Mouse (Mus musculus) natural killer cell, adult 2 months (primary cell): ENCODE measurements around the gene Dpysl4.
A peak's percentile ranks its signal among the peaks of the same experiment; 100 is the strongest.

Experiments used
- DNase-seq, 2 experiments: peaks; one replicate each; pipeline ENCODE4 v3.0.0; 2022; ENCODE audit warnings: low spot score in 2 of 2

Dpysl4 gene

DNA sequence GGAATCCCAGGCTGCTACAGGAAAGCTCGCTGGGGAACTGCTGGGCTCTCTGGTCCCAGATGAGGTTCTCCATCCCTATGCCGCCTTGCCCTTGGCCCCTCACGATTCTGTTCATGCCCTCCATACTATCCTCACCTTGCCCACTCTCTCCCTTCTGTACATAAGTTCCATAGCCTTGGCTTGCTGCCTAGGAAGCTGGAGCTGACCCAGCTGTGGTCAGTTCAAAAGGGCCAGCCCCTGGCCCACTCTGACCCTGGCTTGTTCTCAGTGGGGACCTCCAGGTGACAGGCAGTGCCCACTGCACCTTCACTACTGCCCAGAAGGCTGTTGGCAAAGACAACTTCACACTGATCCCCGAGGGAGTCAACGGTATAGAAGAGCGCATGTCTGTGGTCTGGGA, 10.6 kb downstream of the Dpysl4 start:
- no peak for DNase-seq

DNA sequence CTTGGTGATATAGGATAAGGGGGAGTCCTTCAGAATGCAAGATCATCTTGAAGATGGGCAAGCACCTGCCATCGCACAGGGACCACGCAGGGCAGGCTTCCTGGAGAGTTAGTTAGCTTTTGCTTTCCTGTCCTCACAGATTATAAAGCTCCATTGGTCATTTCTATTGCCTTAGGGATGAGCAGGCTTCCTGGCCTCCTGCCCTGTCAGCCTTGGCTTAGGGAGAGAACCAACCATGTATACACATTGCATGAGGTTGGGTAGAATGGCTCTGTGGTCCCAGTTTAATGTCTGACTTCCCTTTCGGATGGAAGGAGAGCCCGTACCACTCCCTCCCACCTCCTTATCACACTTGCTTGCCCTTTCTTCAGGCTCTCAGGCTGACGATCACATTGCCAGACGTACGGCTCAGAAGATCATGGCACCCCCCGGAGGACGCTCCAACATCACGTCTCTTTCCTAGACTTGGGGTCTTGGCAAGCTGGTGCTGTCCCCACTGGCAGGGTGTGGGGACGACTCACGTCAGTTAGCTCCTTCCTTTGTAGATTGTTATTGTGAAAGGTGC, 14.8 kb downstream of the Dpysl4 start:
- no peak for DNase-seq

DNA sequence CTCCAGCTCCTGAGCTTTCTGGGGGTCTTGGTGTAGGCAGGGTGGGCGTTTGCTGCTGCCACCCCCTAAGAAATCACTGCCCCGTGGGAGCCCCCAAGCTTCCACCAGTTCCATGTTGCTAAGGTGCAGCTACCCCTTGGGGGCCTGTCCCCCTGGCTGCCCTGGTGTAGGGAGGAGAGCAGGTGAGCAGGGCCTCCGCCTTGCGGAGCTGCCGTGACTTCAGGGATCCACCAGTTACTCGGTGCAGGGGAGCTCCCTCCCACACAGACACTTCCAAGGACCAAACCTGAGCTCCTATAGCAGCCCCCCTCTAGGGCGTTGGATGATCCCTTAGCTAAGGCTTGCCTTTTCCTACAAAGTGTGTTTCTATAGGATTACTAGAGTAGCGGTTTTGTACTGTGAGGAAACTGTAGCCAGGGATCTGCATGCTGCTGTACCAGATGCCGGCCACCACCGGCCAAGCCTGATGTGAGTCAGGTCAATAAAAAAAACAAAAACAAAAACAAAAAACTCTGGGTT, 15.5 kb downstream of the Dpysl4 start:
- DNase-seq = no peak

DNA sequence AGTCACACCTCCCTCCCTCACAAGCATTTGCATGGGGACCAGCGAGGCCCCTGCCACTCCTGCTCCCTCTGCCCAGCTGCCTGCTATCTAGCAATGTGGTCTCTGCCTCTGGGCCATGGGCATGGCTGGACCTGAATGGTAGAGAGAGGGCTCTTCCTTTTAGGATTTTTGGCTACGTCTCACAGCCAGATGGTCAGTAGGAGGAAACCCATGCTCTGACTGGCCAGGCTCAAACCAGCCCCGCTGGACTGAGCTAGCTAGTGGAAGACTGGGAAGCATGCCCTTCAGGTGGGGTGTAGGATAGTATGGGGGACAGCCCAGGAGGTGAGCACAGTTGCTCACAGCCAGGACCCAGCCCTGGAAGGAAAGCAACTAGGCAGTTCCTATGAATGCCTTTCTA, 16.0 kb downstream of the Dpysl4 start:
- DNase-seq = no peak

DNA sequence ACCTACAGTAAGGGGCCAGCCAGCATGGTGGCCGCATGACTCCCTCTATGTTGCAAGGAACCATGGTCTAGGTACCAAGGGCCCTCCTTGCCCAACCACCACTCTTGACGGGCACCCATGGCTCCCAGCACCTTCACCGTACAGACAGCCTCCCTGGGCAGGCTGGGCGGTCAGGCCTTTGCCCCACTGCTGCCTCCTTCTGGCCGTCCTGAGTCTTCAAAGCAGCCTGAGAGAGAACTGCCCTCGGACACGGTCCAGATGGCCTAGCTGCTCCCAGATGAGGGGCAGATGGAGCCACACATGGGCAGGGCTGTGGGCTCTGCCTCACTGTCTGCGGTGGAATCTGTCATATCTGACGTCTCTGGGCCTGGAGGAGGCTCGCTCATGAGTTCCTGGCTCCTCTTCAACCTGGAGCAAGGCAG, 18.2 kb downstream of the Dpysl4 start:
- no peak for DNase-seq

DNA sequence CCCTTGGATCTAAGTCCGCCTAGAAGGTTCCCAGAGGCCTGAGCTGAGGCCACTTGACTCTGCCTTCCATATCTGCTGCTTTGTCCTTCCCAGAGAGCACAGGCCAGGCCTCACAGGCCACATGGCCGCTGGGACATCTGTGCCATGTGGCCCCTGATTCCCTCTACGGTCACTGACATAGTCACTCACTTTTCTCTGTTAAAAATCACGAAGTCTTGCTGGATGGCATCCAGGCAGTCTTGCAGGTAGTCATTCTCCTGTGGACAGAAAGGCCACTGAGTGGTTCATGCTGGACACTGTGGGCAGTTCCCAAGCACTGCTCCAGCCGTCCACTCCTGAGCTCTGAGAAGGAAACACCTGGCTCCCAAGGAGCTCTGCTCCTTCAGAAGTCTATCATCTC, 19.3 kb downstream of the Dpysl4 start:
- no peak for DNase-seq

DNA sequence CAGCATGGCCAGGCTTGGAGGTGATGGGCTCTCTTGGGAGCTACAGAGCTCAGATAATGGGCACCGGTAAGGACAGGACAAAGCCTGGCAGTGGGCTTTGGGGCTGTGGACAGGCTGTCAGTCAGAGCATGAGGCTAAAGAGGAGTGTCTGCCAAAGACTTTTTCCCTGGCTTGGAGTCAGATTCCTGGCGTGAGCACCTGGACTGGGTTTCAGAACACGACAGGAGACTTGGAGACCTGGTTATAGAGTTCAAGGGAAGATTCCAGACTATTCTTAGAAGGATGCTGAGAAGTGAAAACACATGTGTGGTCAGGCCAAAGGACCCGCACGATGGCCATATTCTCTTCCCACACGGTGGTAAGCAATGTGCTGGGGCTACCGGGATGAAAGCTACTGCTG, 19.9 kb downstream of the Dpysl4 start:
- no peak for DNase-seq

DNA sequence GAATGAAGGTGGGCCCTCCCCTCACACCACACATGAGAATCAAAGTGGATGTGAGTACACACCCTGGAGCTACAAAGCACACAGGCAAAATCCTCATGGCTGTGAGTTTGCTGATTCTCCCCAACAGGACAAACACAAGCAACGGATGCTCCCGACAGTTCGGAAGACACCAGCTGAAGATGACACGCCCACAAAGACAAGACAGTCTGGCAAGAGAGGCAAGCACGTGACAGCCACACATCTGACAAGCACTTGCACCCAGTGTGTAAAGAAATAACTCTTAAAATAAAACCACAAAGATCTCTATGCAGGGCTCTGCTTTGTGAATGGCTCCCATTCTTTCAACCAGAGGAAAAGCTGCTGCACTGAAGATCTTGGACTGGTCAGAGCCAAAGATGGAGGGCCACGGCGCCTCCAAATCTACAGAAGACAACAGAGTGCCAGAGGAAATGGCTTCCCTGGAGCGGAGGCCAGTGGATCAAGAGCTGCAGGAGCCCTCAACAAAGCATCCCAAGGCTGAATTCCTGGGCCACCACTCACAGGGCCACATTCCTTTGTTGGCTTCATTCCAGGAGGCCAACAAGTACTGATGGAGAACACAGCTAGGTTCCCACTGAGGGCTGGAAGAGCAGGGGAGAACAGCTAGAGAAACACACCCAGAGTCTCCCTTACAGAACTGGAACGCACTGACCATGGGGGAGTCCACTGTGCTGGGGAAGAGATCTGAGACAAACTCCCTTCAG, 22.3 kb downstream of the Dpysl4 start:
- DNase-seq = no peak

DNA sequence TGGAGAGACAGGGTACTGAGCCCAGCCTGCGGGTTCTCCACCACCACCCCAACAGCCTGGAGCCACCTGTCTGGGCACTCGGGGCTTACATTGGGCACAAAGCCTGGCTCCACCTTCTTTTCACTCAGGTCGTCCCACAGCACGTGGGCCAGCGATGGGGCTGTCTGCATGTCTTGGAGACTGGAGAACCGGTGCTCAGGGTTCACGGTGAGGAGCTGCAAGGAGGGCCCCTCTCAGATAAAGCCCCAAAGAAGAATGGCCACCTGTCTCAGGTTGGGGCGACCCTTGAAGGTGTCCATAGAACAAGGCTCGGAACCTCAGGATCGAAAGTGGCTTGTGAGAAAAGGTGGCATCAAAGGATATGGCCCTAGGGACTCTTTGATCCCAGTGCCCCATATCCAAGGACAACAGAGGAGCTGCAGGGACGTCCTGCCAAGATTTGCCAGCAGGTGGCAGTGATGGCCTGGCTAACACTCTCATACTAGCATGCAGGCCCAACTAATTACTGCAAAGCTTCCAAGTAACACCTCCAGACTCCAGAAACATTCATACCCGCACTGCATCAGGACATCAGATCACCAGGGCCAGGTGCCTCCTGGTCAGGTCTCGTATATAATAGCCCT, 33.5 kb downstream of the Dpysl4 start:
- DNase-seq = peak; percentile 53 to 58

DNA sequence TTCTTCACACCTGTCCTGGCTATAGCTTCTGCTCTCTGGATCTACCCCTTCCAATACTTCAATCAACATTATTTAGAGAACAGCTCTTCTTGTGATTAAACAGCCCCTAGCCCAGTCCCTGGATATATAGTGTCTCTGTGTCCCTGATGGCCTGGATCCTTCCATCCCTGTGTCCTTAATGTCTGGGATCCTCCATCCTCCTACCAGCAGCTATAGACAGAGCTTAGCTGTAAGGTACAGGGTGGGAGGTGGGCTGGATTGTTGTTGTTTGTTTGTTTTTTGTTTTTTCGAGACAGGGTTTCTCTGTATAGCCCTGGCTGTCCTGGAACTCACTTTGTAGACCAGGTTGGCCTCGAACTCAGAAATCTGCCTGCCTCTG, 34.0 kb downstream of the Dpysl4 start:
- no peak for DNase-seq

DNA sequence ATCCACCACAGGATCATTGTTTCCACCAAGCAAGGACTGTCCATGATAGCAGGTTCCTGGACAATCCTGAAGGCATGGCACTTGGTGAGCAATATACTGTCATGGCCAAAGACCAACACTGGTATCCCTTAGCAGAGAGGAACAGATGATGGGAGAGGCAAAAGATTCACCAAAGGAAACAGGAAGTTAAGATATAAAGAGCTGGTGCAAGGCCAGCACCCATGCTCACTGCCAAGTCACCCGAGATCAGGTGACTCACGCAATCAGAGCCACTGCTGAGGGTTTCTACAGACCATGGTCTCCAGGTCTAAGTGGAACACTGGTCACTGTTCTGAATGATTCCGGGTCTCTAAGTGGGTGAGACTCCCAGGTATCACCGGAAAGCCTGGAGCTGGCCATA, 40.1 kb downstream of the Dpysl4 start:
- no peak for DNase-seq

DNA sequence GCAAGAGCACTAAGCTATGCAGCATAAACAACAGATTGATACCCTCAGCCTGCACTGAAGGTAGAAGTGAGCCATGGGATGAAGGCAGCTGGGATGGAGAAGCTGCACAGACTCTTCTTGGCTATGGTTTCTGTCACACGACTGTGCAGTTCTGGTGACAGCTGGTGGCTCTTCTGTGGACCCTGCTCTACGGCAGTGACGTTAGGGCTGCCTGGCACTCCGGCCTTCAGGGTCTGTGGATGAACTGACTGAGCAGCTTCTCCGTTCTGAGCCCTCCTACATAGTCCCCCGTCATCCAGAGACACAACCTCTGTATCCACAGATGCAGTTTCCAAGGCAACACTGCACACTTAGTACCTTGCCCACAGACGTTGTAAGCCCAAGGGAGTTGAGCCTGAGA, 40.7 kb downstream of the Dpysl4 start:
- DNase-seq = no peak

DNA sequence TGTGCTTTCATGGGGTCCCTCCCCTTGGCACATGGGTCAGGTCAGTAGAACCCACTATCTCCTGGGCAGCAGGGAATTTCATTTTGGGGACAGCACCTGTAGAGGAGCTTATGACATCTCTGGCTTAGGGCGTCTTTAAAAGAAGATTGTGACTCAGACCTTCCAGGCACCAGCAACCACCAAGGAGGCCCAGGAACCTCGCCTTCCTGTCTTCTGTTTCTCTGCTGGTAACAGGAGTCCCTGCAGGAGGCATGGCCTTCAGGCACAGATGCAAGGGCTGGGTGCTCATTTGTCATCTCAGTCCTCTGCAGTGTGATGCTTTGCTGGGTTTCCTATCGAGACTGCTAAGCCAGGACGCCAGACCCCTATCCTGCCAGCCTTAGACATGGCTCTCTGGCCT, 43.2 kb downstream of the Dpysl4 start:
- DNase-seq = no peak

DNA sequence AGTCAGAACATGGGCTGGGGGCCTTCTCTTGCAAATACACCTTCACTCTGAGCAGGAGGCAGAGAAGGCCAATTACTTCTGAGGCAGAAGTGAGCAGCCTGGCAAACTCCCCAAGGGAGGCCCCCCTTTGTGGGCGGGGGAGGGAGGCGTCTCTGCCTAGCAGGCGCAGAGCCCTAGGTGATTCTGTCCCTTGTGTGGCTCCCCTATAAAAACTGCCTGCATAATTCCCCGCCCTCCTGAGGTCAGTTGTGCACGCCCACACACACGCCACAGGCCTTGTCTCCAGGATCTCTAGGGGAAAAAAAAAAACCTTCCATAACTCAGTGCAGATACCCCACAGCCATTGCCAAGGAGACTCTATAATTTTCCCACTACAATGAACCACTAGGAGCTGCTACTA, 44.6 kb downstream of the Dpysl4 start:
- DNase-seq = no peak

DNA sequence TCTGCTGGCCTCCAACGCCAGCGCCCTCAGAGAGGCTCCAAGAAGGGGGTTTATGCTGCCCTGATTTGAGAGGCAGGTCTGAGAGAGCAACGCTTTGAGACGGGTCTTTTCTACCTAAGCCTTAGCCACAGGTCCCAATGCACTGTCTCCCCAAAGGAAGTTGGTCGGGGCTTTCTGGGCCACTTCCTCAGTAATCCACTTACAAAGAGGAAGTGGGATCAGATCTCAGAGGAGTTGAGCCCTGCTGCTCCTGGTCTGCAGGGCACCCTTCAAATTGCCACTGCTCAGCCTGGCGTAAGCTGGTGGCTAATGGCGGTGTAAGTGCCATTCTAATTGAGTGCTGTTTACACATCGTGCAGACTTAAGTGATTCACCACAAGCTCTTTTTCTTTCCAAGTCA, 45.7 kb downstream of the Dpysl4 start:
- no peak for DNase-seq

DNA sequence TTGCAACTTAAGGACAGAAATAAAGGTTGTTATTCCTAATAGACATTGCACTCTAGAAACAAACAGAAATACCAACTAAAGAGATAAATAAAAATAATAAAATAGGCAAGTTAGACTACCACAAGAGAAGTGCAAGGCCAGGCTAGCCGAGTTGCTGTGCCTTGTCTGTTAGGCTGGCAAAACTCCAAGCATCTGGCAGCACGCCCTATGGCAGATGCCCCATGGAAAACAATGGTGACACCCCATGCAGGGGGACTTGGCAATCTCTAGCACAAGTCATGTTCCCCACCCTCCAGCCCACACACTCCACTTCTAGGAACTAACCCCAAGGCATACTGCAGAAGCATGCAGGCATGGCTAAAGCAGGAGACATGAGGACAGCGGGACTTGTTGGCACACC, 47.6 kb downstream of the Dpysl4 start:
- DNase-seq = no peak

DNA sequence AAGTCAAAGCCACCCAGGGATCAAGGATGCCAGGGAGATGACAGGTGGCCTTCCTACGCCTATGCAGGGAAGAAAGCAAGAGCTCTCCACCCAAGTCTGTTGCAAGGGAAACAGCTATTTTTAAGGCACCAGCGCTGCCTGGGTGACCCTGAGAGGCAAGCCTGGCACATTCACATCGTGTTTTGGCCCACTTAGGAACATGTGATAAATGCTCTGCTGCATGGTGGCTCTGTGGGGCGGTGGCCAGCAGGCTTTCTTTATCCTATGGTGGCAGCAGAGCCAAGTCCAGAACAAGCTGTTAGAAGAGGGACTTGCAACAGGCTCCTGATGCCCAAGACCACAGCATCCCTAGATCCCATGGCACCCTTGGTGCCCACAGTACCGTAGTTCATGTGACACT, 49.4 kb downstream of the Dpysl4 start:
- DNase-seq = no peak

DNA sequence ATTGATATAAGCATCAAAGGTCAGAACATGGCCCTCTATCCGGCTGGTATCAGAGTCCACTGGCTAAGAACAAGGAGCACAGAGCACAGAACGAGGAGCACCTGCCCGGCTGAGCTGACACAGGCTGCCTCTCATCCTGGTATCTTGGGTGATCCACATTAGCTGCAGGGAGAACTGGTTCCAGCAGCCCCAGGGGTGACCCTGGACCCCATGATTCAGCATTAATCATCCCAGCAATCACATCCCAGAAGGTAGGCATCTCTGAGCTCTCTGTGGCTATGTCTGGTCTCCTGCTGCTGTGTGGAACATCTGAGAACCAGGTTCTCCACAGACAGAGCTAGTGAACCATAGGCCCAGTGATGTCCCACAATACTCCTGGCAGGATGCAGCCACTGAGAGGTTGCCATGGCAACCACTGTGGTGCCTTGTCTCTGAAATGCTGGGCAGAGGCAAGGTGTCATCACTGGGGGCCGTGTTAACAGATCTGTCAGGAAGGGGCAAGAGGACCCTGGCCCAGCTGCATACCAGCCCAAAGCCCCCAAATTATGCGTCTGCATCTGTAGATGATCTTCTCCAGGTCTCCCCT, 51.2 kb downstream of the Dpysl4 start:
- DNase-seq = no peak

DNA sequence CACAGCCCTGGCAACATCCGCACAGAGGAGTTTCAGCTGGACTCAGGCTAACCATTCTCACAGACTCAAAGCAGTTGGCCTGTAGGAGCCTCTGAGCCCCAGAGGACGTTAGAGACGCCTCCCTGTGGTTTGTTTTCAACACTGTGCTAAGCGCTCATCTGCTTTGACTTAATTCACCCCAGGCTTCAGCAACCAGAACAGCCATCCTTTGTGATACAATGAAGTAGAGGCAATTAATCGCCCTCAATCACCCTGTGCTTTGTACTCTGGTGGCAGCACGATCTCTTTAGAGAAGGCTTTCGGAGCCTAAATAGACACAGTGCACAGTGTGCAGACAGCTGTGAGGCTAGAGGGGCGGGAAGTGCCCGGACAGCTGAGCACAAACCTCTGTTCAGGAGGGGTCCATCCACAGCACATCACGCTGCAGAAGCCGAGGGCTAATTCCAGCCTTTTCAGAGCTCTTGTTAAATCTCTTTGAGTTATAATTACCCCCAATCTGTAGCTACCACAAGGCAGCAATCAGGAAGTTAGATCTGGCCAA, 54.2 kb downstream of the Dpysl4 start:
- DNase-seq = no peak

DNA sequence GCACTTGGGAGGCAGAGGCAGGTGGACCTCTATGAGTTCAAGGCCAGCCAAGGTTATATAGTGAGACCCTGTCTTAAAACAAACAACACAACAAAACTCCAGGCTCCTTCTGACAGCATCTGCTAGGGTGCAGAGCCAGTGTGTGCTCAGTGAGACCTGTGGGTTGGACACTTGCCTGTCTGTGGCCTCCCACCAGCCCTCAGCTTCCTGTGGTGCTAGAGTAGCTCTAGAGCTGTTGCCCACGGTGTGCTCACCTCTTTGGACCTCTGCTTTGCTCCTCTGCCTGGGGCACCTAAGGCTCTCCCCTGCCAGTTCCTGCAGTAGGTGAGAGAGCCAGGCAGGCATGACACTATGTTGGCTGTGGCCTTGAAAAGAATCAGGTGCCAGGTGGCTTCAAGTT, 58.0 kb downstream of the Dpysl4 start:
- peak; percentile 56 to 72 for DNase-seq

DNA sequence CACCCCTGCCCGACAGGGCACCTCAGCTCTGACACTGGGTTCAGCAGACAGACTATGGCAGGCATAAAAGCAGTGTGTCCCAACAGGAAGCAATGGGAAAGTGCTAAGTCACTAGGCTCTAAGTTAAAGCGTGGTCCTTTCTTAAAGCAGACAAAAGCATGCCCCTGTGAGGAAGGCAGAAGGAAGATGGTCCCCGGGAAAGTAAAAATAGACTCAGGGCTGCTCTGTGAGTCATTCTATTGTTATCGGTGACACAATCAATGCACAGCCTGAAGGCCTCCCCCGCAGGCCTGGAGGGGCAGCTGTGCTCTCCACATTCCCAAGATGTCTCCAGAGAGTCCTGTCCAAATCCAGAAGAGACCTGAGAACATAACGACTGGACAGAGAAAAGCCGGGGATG, 60.1 kb downstream of the Dpysl4 start:
- DNase-seq = no peak

DNA sequence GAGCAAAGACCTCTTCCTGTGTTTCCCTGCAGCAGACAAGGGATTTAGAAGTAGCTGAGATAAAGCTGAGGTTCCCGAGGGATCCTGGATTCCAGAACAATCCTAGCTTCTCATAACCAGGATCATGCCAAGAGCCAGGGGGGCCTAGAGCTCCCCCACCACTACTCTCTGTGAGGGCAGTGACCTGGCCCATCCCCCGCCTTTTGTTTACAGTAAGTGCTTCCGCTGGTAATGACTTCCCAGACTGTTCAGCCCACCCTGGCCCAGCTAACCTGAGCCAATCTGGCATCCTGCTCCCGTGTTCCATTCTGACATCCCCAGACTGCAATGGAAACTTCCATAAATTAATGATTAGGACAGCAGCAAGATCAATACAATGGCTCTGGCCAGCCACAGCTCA, 61.6 kb downstream of the Dpysl4 start:
- DNase-seq = no peak

DNA sequence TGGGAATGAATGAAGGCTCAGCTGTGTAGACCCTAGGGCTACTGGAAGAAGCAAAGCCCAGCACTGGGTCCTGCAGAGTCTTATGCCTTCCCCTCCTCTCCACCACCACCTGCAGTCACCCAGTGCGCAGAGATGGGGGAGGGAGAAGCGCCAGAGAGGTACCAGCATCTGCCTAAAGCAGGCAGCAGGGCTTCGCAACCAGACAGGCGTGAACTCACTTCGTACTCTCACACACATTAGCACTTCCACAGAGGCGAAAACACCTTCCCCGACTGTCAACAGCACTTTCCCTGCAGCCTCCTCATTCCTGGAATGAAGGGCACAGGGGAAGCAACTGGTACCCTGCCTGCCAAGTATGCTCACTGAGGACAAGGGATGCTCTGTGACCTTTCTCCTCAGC, 63.6 kb downstream of the Dpysl4 start:
- DNase-seq = no peak
